Comparison of ENCODE assay signal across 27 mouse cellular contexts in the genomic region with DNA sequence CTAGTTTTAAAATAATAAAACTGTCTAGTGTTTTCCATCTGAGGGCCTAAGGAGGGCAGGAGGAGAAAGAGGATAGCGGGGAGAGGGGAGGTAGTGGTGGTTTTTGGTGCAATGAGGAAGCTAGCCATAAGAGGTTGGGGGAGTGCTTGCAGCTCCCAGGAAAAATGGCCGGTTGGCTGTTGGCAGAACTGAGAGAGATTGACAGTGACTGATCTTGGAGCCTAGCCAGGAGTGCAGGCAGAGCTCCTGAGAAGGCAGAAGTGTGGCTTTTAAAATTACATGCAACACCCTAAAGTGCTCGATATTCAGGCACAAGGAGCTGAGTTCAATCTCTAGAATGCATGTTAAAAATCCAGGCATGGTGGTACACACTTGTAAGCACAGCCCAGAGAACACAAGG.
DNase-seq lines count a peak whose midpoint lies in the region; ATAC-seq lines count a peak whose summit lies in the region.
"Had no signal": no experiment of that assay in that cellular context is flagged by ENCODE, and none has a peak within 500 bp of the region (broad histone marks: within the 10 kb centered on the region; RNA-seq: fewer than 3 reads in every experiment).

No protein-coding gene starts in this region.

- ATAC-seq in forebrain, embryonic 14.5 days = no peak; the same call in 1 of the 2 replicates
- no peak for ATAC-seq in forebrain, embryonic 12.5 days (ENCODE audit: low FRiP score)
- no peak for ATAC-seq in midbrain, embryonic 14.5 days (ENCODE audit: low FRiP score, low TSS enrichment)
- no peak for ATAC-seq in midbrain, embryonic 16.5 days
- peak; percentile 56; the same call in 1 of the 2 replicates for ATAC-seq in common myeloid progenitor, adult 5-6 weeks (replicated peaks; ENCODE audit: low read depth, poor library complexity, severe bottlenecking)
- ATAC-seq: forebrain, embryonic 15.5 days; hindbrain, embryonic 16.5 days; intestine, embryonic 15.5 days; liver, embryonic 12.5 days; liver, postnatal 0 days had no signal

- no peaks in the 10 kb centered on the region for H3K4me1 ChIP-seq in forebrain, embryonic 14.5 days (ENCODE audit: control insufficient read depth, insufficient read depth, low read length)
- no peaks in the 10 kb centered on the region for H3K4me1 ChIP-seq in forebrain, embryonic 12.5 days
- H3K4me1 ChIP-seq in midbrain, embryonic 14.5 days (ENCODE audit: control insufficient read depth, insufficient read depth, low read length) = no peaks in the 10 kb centered on the region
- no peaks in the 10 kb centered on the region for H3K4me1 ChIP-seq in midbrain, embryonic 16.5 days (ENCODE audit: control insufficient read depth, insufficient read depth, low read length)
- H3K4me1 ChIP-seq: embryonic facial prominence, embryonic 12.5 days; forebrain, embryonic 15.5 days; intestine, embryonic 15.5 days; liver, embryonic 12.5 days; neural tube, embryonic 13.5 days; stomach, embryonic 15.5 days had no signal

- H3K4me2 ChIP-seq in forebrain, embryonic 14.5 days (ENCODE audit: low read length) = no peak overlapping the region
- no peak overlapping the region for H3K4me2 ChIP-seq in forebrain, embryonic 12.5 days
- no peak overlapping the region for H3K4me2 ChIP-seq in midbrain, embryonic 14.5 days (ENCODE audit: low read length)
- H3K4me2 ChIP-seq in midbrain, embryonic 16.5 days (ENCODE audit: low read length) = no peak overlapping the region
- H3K4me2 ChIP-seq: embryonic facial prominence, embryonic 12.5 days; forebrain, embryonic 15.5 days; heart, embryonic 13.5 days; intestine, embryonic 15.5 days; liver, embryonic 12.5 days; neural tube, embryonic 13.5 days; stomach, embryonic 15.5 days had no signal

- no peaks in the 10 kb centered on the region for H3K9me3 ChIP-seq in forebrain, embryonic 14.5 days (replicated peaks; ENCODE audit: control insufficient read depth, low read length)
- H3K9me3 ChIP-seq in forebrain, embryonic 12.5 days = no peaks in the 10 kb centered on the region
- no peaks in the 10 kb centered on the region for H3K9me3 ChIP-seq in midbrain, embryonic 14.5 days (ENCODE audit: control insufficient read depth, low read length)
- H3K9me3 ChIP-seq in midbrain, embryonic 16.5 days (replicated peaks; ENCODE audit: control insufficient read depth, low read length, poor library complexity, severe bottlenecking) = no peaks in the 10 kb centered on the region
- H3K9me3 ChIP-seq: embryonic facial prominence, embryonic 12.5 days; forebrain, embryonic 15.5 days; G1E; heart, embryonic 13.5 days; intestine, embryonic 15.5 days; liver, embryonic 12.5 days; neural tube, embryonic 13.5 days; stomach, embryonic 15.5 days had no signal

- no peaks in the 10 kb centered on the region for H3K27me3 ChIP-seq in forebrain, embryonic 14.5 days (replicated peaks; ENCODE audit: control insufficient read depth, insufficient read depth, low read length)
- H3K27me3 ChIP-seq in forebrain, embryonic 12.5 days = no peaks in the 10 kb centered on the region
- H3K27me3 ChIP-seq in midbrain, embryonic 14.5 days (ENCODE audit: control insufficient read depth, insufficient read depth, low read length) = no peaks in the 10 kb centered on the region
- H3K27me3 ChIP-seq in midbrain, embryonic 16.5 days (ENCODE audit: control insufficient read depth, insufficient read depth, low read depth, low read length) = no peaks in the 10 kb centered on the region
- H3K27me3 ChIP-seq: embryonic facial prominence, embryonic 12.5 days; forebrain, embryonic 15.5 days; heart, embryonic 13.5 days; intestine, embryonic 15.5 days; liver, embryonic 12.5 days; neural tube, embryonic 13.5 days; stomach, embryonic 15.5 days had no signal

- no peak overlapping the region for H3K9ac ChIP-seq in forebrain, embryonic 14.5 days (ENCODE audit: low read length)
- H3K9ac ChIP-seq in forebrain, embryonic 12.5 days = no peak overlapping the region
- H3K9ac ChIP-seq in midbrain, embryonic 14.5 days (replicated peaks; ENCODE audit: low read length) = no peak overlapping the region
- no peak overlapping the region for H3K9ac ChIP-seq in midbrain, embryonic 16.5 days (ENCODE audit: low read depth, low read length)
- H3K9ac ChIP-seq: embryonic facial prominence, embryonic 12.5 days; forebrain, embryonic 15.5 days; heart, embryonic 13.5 days; intestine, embryonic 15.5 days; liver, embryonic 12.5 days; liver, postnatal 0 days; neural tube, embryonic 13.5 days; stomach, embryonic 15.5 days had no signal

- DNase-seq in adrenal gland, postnatal 10 days = peak; percentile 2
- DNase-seq in adrenal gland, postnatal 36 days = no peak
- peak; percentile 49 for DNase-seq in forebrain, embryonic 14.5 days (ENCODE audit: low spot score)
- peak; percentile 14 for DNase-seq in midbrain, embryonic 14.5 days
- no peak for DNase-seq in B cell, adult 2 months
- DNase-seq: cerebellum, adult 18-20 months; gastrocnemius, adult 2 months; gastrocnemius, postnatal 36 days; heart, postnatal 14 days; kidney, adult 2 months; liver, postnatal 0 days; thymus, postnatal 14 days had no signal

- 44% methylated on average over 3 of the region's 3 CpGs for WGBS in forebrain, embryonic 14.5 days
- 69% methylated on average over 3 of the region's 3 CpGs for WGBS in forebrain, embryonic 12.5 days
- WGBS in midbrain, embryonic 14.5 days = 61% methylated on average over 3 of the region's 3 CpGs
- WGBS in midbrain, embryonic 16.5 days = 55% methylated on average over 3 of the region's 3 CpGs

- H3K27ac ChIP-seq in forebrain, embryonic 14.5 days (ENCODE audit: low read depth, low read length) = no peak overlapping the region
- H3K27ac ChIP-seq in forebrain, embryonic 12.5 days = no peak overlapping the region
- no peak overlapping the region for H3K27ac ChIP-seq in midbrain, embryonic 14.5 days (replicated peaks; ENCODE audit: low read depth, low read length)
- H3K27ac ChIP-seq in midbrain, embryonic 16.5 days (ENCODE audit: low read length) = no peak overlapping the region
- H3K27ac ChIP-seq: embryonic facial prominence, embryonic 12.5 days; forebrain, embryonic 15.5 days; gastrocnemius, adult 2 months; heart, embryonic 13.5 days; intestine, embryonic 15.5 days; layer of hippocampus, adult 2 months; left cerebral cortex, adult 2 months; liver, embryonic 12.5 days; macrophage; neural tube, embryonic 13.5 days; stomach, embryonic 15.5 days had no signal

- no peaks in the 10 kb centered on the region for H3K36me3 ChIP-seq in forebrain, embryonic 14.5 days (ENCODE audit: control insufficient read depth, insufficient read depth, low read length)
- H3K36me3 ChIP-seq in forebrain, embryonic 12.5 days (replicated peaks) = no peaks in the 10 kb centered on the region
- H3K36me3 ChIP-seq in midbrain, embryonic 14.5 days (ENCODE audit: control insufficient read depth, insufficient read depth, low read length) = no peaks in the 10 kb centered on the region
- H3K36me3 ChIP-seq in midbrain, embryonic 16.5 days (ENCODE audit: control insufficient read depth, insufficient read depth, low read length) = no peaks in the 10 kb centered on the region
- H3K36me3 ChIP-seq: embryonic facial prominence, embryonic 12.5 days; forebrain, embryonic 15.5 days; G1E; heart, embryonic 13.5 days; intestine, embryonic 15.5 days; liver, embryonic 12.5 days; neural tube, embryonic 13.5 days; stomach, embryonic 15.5 days had no signal

- H3K4me3 ChIP-seq in forebrain, embryonic 14.5 days (ENCODE audit: low read depth, low read length) = no peak overlapping the region
- no peak overlapping the region for H3K4me3 ChIP-seq in forebrain, embryonic 12.5 days (replicated peaks)
- no peak overlapping the region for H3K4me3 ChIP-seq in midbrain, embryonic 14.5 days (replicated peaks; ENCODE audit: low read depth, low read length)
- no peak overlapping the region for H3K4me3 ChIP-seq in midbrain, embryonic 16.5 days (ENCODE audit: low read depth, low read length)
- H3K4me3 ChIP-seq: embryonic facial prominence, embryonic 12.5 days; forebrain, embryonic 15.5 days; gastrocnemius, adult 2 months; heart, embryonic 13.5 days; intestine, embryonic 15.5 days; layer of hippocampus, adult 2 months; left cerebral cortex, adult 2 months; liver, embryonic 12.5 days; neural tube, embryonic 13.5 days; stomach, embryonic 15.5 days had no signal

Comparison
In these comparisons a context has a peak if more than half of its experiments do, and no peak if none do; other contexts are left out.
1. DNase-seq: peak in adrenal gland, postnatal 10 days (single experiment), forebrain, embryonic 14.5 days (single experiment) and midbrain, embryonic 14.5 days (single experiment); none in adrenal gland, postnatal 36 days (0 of 2) and B cell, adult 2 months (0 of 2).